Mouse (Mus musculus) spleen, adult 2 months (tissue): Measurements from ENCODE around the gene Zcchc24.

ENCODE experiments used
- CTCF ChIP-seq: fragments of 200-500 bp; IDR thresholded peaks from 2 replicates; pipeline ENCODE4 v1.5.1; 2011; ENCODE audit warnings: mild to moderate bottlenecking, inconsistent platforms; ENCODE audit not compliant: insufficient read depth, insufficient read length, insufficient replicate concordance; ENCODE audit errors: extremely low read depth
- POLR2A ChIP-seq: fragments of 200-500 bp; IDR thresholded peaks from 2 replicates; pipeline ENCODE4 v1.6.1; 2011; ENCODE audit warnings: low read depth, low read length, inconsistent platforms

- no peak for TF ChIP-seq CTCF
- TF ChIP-seq POLR2A, result no peak
Observed at GRCm38 (mm10) chr14:25780601-25781000, 11.8 kb upstream of the Zcchc24 start.
